Mouse (Mus musculus) liver, adult 2 months (tissue): Measurements from ENCODE around the gene Gpc6.

Experiments
- CTCF ChIP-seq: fragments of 200-500 bp; IDR thresholded peaks from 2 replicates; pipeline ENCODE4 v1.5.1; 2011; ENCODE audit warnings: low read depth, low read length, control low read depth
- POLR2A ChIP-seq: fragments of 200-500 bp; IDR thresholded peaks from 2 replicates; pipeline ENCODE4 v1.6.1; 2011; ENCODE audit warnings: low read length, control low read depth; ENCODE audit not compliant: insufficient read depth; ENCODE audit errors: extremely low read depth

- no peak for TF ChIP-seq POLR2A
- TF ChIP-seq CTCF, result no peak
These were observed 379.6 kb downstream of the Gpc6 start for GRCm38 (mm10) chr14:117304723-117305010.
